22 mouse cellular contexts compared by ENCODE assay signal in genomic region chrX:133601658-133602057, GRCm38 (mm10).
DNase-seq lines count a peak whose midpoint lies in the region; ATAC-seq and TF ChIP-seq lines count a peak whose summit lies in the region.
"Had no signal": no experiment of that assay in that cellular context is flagged by ENCODE, and none has a peak within 500 bp of the region (broad histone marks: within the 10 kb centered on the region; RNA-seq: fewer than 3 reads in every experiment).

No protein-coding gene starts in this region.

- no peak overlapping the region for H3K4me3 ChIP-seq in embryonic facial prominence, embryonic 13.5 days
- H3K4me3 ChIP-seq in limb, embryonic 14.5 days (replicated peaks; ENCODE audit: low read length) = no peak overlapping the region
- no peak overlapping the region for H3K4me3 ChIP-seq in heart, embryonic 10.5 days
- H3K4me3 ChIP-seq: erythroblast, embryonic 14.5 days; forebrain, embryonic 10.5 days; forebrain, embryonic 15.5 days; heart, adult 2 months; heart, embryonic 12.5 days; hindbrain, embryonic 15.5 days had no signal

- H3K27ac ChIP-seq in embryonic facial prominence, embryonic 13.5 days = peak overlapping the region; percentile 28; the same call in 1 of the 2 replicates
- H3K27ac ChIP-seq in limb, embryonic 14.5 days (replicated peaks; ENCODE audit: low read depth, low read length) = no peak overlapping the region
- no peak overlapping the region for H3K27ac ChIP-seq in heart, embryonic 10.5 days
- H3K27ac ChIP-seq: forebrain, embryonic 10.5 days; forebrain, embryonic 15.5 days; heart, adult 2 months; hindbrain, embryonic 15.5 days had no signal

- no peaks in the 10 kb centered on the region for H3K9me3 ChIP-seq in embryonic facial prominence, embryonic 13.5 days
- no peaks in the 10 kb centered on the region for H3K9me3 ChIP-seq in limb, embryonic 14.5 days (ENCODE audit: control insufficient read depth, low read length)
- H3K9me3 ChIP-seq in heart, embryonic 10.5 days = no peaks in the 10 kb centered on the region
- H3K9me3 ChIP-seq: forebrain, embryonic 10.5 days; forebrain, embryonic 15.5 days; heart, embryonic 12.5 days; hindbrain, embryonic 15.5 days had no signal

- no peak overlapping the region for H3K4me2 ChIP-seq in embryonic facial prominence, embryonic 13.5 days
- H3K4me2 ChIP-seq in limb, embryonic 14.5 days (replicated peaks; ENCODE audit: low read depth, low read length, severe bottlenecking) = no peak overlapping the region
- H3K4me2 ChIP-seq: forebrain, embryonic 15.5 days; heart, embryonic 12.5 days; hindbrain, embryonic 15.5 days had no signal

- WGBS in embryonic facial prominence, embryonic 13.5 days = 40% methylated on average over 1 of the region's 1 CpGs
- WGBS in limb, embryonic 14.5 days = 30% methylated on average over 1 of the region's 1 CpGs
- 33% methylated on average over 1 of the region's 1 CpGs for WGBS in heart, embryonic 10.5 days

- H3K27me3 ChIP-seq in embryonic facial prominence, embryonic 13.5 days = peaks cover 9% of the 10 kb centered on the region
- no peaks in the 10 kb centered on the region for H3K27me3 ChIP-seq in limb, embryonic 14.5 days (ENCODE audit: control insufficient read depth, insufficient read depth, low read length)
- H3K27me3 ChIP-seq in heart, embryonic 10.5 days (ENCODE audit: insufficient read depth, poor library complexity, severe bottlenecking) = no peaks in the 10 kb centered on the region
- H3K27me3 ChIP-seq: forebrain, embryonic 15.5 days; heart, embryonic 12.5 days had no signal

- H3K4me1 ChIP-seq in embryonic facial prominence, embryonic 13.5 days = peaks cover 19% of the 10 kb centered on the region; the same call in 1 of the 2 replicates
- 0 out of 2 replicates have a peak, but pooled peaks cover 3% of the 10 kb centered on the region for H3K4me1 ChIP-seq in limb, embryonic 14.5 days (ENCODE audit: control insufficient read depth, insufficient read depth, low read length)
- H3K4me1 ChIP-seq in heart, embryonic 10.5 days = no peaks in the 10 kb centered on the region
- H3K4me1 ChIP-seq: forebrain, embryonic 10.5 days; hindbrain, embryonic 15.5 days had no signal

- no peak for ATAC-seq in embryonic facial prominence, embryonic 13.5 days (ENCODE audit: insufficient number of reproducible peaks, insufficient read depth, low FRiP score, low TSS enrichment, low read depth)
- ATAC-seq in limb, embryonic 14.5 days (ENCODE audit: low FRiP score, low read depth) = peak; percentile 56; the same call in 1 of the 2 replicates
- ATAC-seq: activated CD4-positive, CD25-positive, alpha-beta regulatory T cell, adult 4 months; forebrain, embryonic 15.5 days; intestine, embryonic 16.5 days had no signal

- TF ChIP-seq POLR2A in limb, embryonic 14.5 days (IDR thresholded peaks at IDR 0.05; ENCODE audit: borderline replicate concordance, extremely low read depth, insufficient read depth, insufficient read length) = no peak

- no peaks in the 10 kb centered on the region for H3K36me3 ChIP-seq in embryonic facial prominence, embryonic 13.5 days
- no peaks in the 10 kb centered on the region for H3K36me3 ChIP-seq in limb, embryonic 14.5 days (ENCODE audit: control insufficient read depth, insufficient read depth, low read length)
- H3K36me3 ChIP-seq in heart, embryonic 10.5 days = no peaks in the 10 kb centered on the region
- H3K36me3 ChIP-seq: forebrain, embryonic 15.5 days; heart, embryonic 12.5 days; hindbrain, embryonic 15.5 days had no signal

- H3K9ac ChIP-seq in embryonic facial prominence, embryonic 13.5 days = no peak overlapping the region
- H3K9ac ChIP-seq in limb, embryonic 14.5 days (ENCODE audit: low read depth, low read length, severe bottlenecking) = no peak overlapping the region
- H3K9ac ChIP-seq: forebrain, embryonic 15.5 days; heart, embryonic 12.5 days; hindbrain, embryonic 15.5 days had no signal

- DNase-seq in embryo, embryonic 11 days = peak; percentile 8
- no peak for DNase-seq in embryo, embryonic 10 days (ENCODE audit: low spot score)
- peak; percentile 47 for DNase-seq in 3T3-L1 (ENCODE audit: low read depth, low spot score)
- DNase-seq in limb, embryonic 14.5 days (ENCODE audit: low spot score) = peak; percentile 26
- no peak for DNase-seq in urinary bladder, adult 18-20 months (ENCODE audit: low spot score in 2 of 2)
- no peak for DNase-seq in heart, embryonic 10.5 days (ENCODE audit: low spot score)
- DNase-seq in heart, postnatal 4 days = no peak
- DNase-seq: adrenal gland, postnatal 25 days; cerebellum, adult 18-20 months; cerebellum, adult 9-11 months; cerebellum, postnatal 36 days; gastrocnemius, postnatal 14 days; heart, adult 2 months; kidney, adult 2 months had no signal

Comparison
In these comparisons a context has a peak if more than half of its experiments do, and no peak if none do; other contexts are left out.
1. DNase-seq: peak in embryo, embryonic 11 days (single experiment), 3T3-L1 (single experiment) and limb, embryonic 14.5 days (single experiment); none in embryo, embryonic 10 days (single experiment), urinary bladder, adult 18-20 months (0 of 2), heart, embryonic 10.5 days (single experiment) and heart, postnatal 4 days (single experiment).